Comparison of ENCODE assay signal across 8 mouse cellular contexts in the genomic region with DNA sequence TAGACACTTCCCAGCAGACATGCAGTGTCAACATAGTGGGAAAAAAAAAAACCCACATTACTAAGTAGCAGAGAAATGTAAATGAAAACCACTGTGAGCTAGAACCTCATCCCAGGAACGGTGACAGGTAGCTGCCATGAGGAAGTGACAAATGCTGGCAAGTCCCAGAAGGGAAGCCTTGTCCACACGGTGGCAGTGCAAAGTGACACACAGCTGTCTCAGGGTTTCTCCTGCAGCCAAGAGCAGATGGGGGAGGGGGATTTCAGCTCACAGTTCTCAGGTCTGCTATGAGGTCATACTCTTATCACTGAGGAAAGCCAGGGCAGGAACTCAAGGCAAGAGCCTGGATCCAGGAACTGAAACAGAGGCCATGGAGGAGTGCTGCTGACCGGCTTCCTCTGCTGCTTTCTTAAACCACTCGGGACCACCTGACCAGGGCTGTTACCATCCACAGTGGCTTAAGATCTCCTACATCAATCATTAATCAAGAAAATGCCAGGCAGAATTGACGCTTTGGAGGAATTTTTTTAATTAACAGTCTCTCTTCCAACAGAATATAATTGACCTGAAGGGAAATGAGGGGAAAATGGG.
DNase-seq lines count a peak whose midpoint lies in the region; ATAC-seq and TF ChIP-seq lines count a peak whose summit lies in the region.

No protein-coding gene starts in this region.

- WGBS in hindbrain, embryonic 13.5 days = 37% methylated on average over 5 of the region's 5 CpGs
- WGBS in lung, postnatal 0 days = 38% methylated on average over 5 of the region's 5 CpGs

- no peaks in the 10 kb centered on the region for H3K27me3 ChIP-seq in G1E (ENCODE audit: insufficient read depth, low read length)
- no peaks in the 10 kb centered on the region for H3K27me3 ChIP-seq in hindbrain, embryonic 13.5 days
- no peaks in the 10 kb centered on the region for H3K27me3 ChIP-seq in lung, postnatal 0 days (replicated peaks; ENCODE audit: insufficient read depth, low read length)

- no peak for TF ChIP-seq EP300 in lung, postnatal 0 days (IDR thresholded peaks at IDR 0.05)

- no peak overlapping the region for H3K9ac ChIP-seq in hindbrain, embryonic 13.5 days
- no peak overlapping the region for H3K9ac ChIP-seq in lung, postnatal 0 days (replicated peaks; ENCODE audit: low read depth)

- no peaks in the 10 kb centered on the region for H3K9me3 ChIP-seq in G1E (replicated peaks)
- H3K9me3 ChIP-seq in hindbrain, embryonic 13.5 days = no peaks in the 10 kb centered on the region
- H3K9me3 ChIP-seq in lung, postnatal 0 days (ENCODE audit: low read length) = no peaks in the 10 kb centered on the region

- H3K4me2 ChIP-seq in hindbrain, embryonic 13.5 days = no peak overlapping the region
- H3K4me2 ChIP-seq in lung, postnatal 0 days (replicated peaks; ENCODE audit: low read depth, low read length) = no peak overlapping the region

- ATAC-seq in CD4-positive, CD25-positive, alpha-beta regulatory T cell, adult 4 months = no peak
- no peak; the same call in 1 of the 2 replicates for ATAC-seq in G1E (ENCODE audit: extremely low read depth, insufficient number of reproducible peaks, low FRiP score, poor library complexity, severe bottlenecking)
- peak; percentile 34; the same call in 1 of the 2 replicates for ATAC-seq in hindbrain, embryonic 13.5 days (ENCODE audit: low FRiP score)
- peak; percentile 54 for ATAC-seq in lung, postnatal 0 days

- H3K27ac ChIP-seq in hindbrain, embryonic 13.5 days = peak overlapping the region; percentile 64; the same call in 1 of the 2 replicates
- no peak overlapping the region for H3K27ac ChIP-seq in lung, postnatal 0 days (ENCODE audit: low read length)

- H3K36me3 ChIP-seq in G1E (replicated peaks) = peaks cover 33% of the 10 kb centered on the region
- H3K36me3 ChIP-seq in hindbrain, embryonic 13.5 days = 0 out of 2 replicates have a peak, but pooled peaks cover 2% of the 10 kb centered on the region
- no peaks in the 10 kb centered on the region for H3K36me3 ChIP-seq in lung, postnatal 0 days (ENCODE audit: insufficient read depth, low read length)

- peak; percentile 49 for DNase-seq in CD4-positive, CD25-positive, alpha-beta regulatory T cell, adult 2 months (ENCODE audit: low read depth, low spot score)
- DNase-seq in G1E (ENCODE audit: low spot score) = no peak
- DNase-seq in embryo, embryonic 11.5 days (ENCODE audit: low read depth, low spot score) = peak; percentile 11
- DNase-seq in lung, postnatal 0 days (ENCODE audit: low spot score) = peak; percentile 61
- DNase-seq in retina, postnatal 7 days (ENCODE audit: low read depth, low spot score) = peak; percentile 29
- DNase-seq in left cerebral cortex, adult 11 months (ENCODE audit: low spot score) = no peak

- TF ChIP-seq CTCF in G1E (IDR thresholded peaks at IDR 0.05; ENCODE audit: low read depth, low read length) = peak; percentile 9; the same call in 1 of the 2 replicates
- TF ChIP-seq CTCF in lung, postnatal 0 days (IDR thresholded peaks at IDR 0.05) = peak; percentile 62

- H3K4me3 ChIP-seq in G1E (ENCODE audit: low read depth, low read length) = no peak overlapping the region
- H3K4me3 ChIP-seq in hindbrain, embryonic 13.5 days = no peak overlapping the region
- no peak overlapping the region for H3K4me3 ChIP-seq in lung, postnatal 0 days (ENCODE audit: low read depth, low read length)

- peaks cover 4% of the 10 kb centered on the region for H3K4me1 ChIP-seq in G1E (ENCODE audit: insufficient read depth, low read depth, low read length)
- H3K4me1 ChIP-seq in hindbrain, embryonic 13.5 days (replicated peaks) = peaks cover 8% of the 10 kb centered on the region
- no peaks in the 10 kb centered on the region; the same call in 1 of the 2 replicates for H3K4me1 ChIP-seq in lung, postnatal 0 days (ENCODE audit: insufficient read depth, low read depth, low read length)

Comparison
In these comparisons a context has a peak if more than half of its experiments do, and no peak if none do; other contexts are left out.
1. DNase-seq: peak in CD4-positive, CD25-positive, alpha-beta regulatory T cell, adult 2 months (single experiment), embryo, embryonic 11.5 days (single experiment), lung, postnatal 0 days (single experiment) and retina, postnatal 7 days (single experiment); none in G1E (single experiment) and left cerebral cortex, adult 11 months (single experiment).
2. ATAC-seq: peak in hindbrain, embryonic 13.5 days (single experiment) and lung, postnatal 0 days (single experiment); none in CD4-positive, CD25-positive, alpha-beta regulatory T cell, adult 4 months (single experiment) and G1E (single experiment).